Mouse (Mus musculus) cerebellum, adult 9-11 months (tissue): ENCODE results near the gene Fam129b.

Source experiments
- DNase-seq: peaks from one replicate; pipeline ENCODE4 v3.0.0; 2022

Gene Fam129b

DNA sequence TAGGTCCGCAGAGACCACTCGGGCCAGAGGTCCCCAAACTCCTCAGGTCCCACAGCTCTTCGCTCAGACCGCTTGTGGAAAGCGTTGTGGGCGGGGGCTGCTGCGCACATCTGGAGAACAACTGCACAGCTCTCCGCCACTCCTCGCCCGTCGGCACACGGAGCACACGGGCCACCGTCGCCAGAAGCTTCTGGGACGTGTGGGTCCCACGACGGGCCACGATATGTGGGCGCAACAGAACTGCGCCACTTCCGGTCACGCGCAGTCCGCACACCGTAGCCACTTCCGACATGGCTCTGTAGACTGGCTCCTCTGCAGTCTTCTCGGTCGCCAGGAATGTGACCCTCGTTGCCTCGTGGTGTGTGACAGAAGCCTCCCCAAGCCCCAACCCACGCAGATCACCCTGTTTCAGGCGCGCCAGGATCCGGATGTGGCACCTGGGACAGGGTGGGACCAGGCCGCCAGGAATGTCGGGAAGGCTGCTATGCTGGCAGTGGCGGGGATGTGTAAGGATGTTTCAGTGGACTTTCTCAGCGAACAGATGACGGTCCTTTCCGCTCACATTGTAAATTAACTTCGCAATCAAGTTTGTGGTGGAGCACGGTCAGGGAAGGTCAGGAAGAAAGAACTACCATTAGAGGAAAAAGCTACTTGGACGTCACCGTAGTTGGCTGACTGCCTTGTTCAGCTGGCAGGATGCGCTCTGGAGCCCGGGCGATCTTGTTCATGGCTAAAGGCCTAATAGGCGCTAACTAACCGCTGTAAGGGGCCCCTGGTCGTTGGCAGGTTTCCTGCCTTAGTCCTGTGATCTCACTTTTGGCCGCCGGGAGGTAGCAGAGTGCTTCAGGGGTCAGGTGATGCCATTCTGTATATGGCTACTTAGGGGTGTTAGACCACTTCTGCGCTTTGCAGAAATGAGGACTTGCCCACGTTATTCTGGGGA is 91.0 kb downstream of the Fam129b start:
- DNase-seq: peak; percentile 91

GRCm38 (mm10) chr2:32968024-32968614 is 92.2 kb downstream of the Fam129b start:
- peak; percentile 64 for DNase-seq

- DNase-seq: no peak
Observed at GRCm38 (mm10) chr2:32969326-32969725, 93.4 kb downstream of the Fam129b start.

- DNase-seq: peak; percentile 67
Observed at GRCm38 (mm10) chr2:32971235-32971634, 95.3 kb downstream of the Fam129b start.

GRCm38 (mm10) chr2:32974216-32974615 is 98.3 kb downstream of the Fam129b start:
- no peak for DNase-seq
